Mouse (Mus musculus): Measurements from ENCODE around the gene Rasa3.

GRCm38 (mm10) chr8:13695203-13695867 lies 17.9 kb upstream of the Rasa3 start:
- TF ChIP-seq POLR2A (IDR thresholded peaks at IDR 0.05; ENCODE audit: low read depth, low read length) (no peak), CTCF (IDR thresholded peaks at IDR 0.05; ENCODE audit: borderline replicate concordance, insufficient read depth, low read length) (no peak)

Measured in embryonic fibroblast, embryonic 13.5 days (primary cell).